Mouse (Mus musculus) E14TG2a.4 (cell line): ENCODE data around the gene Rtkn.

Source experiments
- CTCF ChIP-seq: conservative IDR thresholded peaks from 2 replicates; pipeline ENCODE4 v1.5.1; 2014; ENCODE audit warnings: low read length
- NANOG ChIP-seq: IDR thresholded peaks from 2 replicates; pipeline ENCODE4 v1.6.1; 2014; ENCODE audit warnings: borderline replicate concordance, low read length, mixed read lengths
- POU5F1 ChIP-seq: IDR thresholded peaks from 2 replicates; pipeline ENCODE4 v1.6.1; 2014; ENCODE audit warnings: low read length, borderline replicate concordance

GRCm38 (mm10) chr6:83122961-83123360, 12.3 kb upstream of the Rtkn start:
- TF ChIP-seq CTCF (no peak), NANOG (no peak), POU5F1 (no peak)
